Mouse (Mus musculus) cerebellum, adult 18-20 months (tissue): ENCODE results near the gene Lrrc36.

Experiments
- DNase-seq, 2 experiments: peaks; one replicate each; pipeline ENCODE4 v3.0.0; 2021

The Lrrc36 gene

GRCm38 (mm10) chr8:105468002-105468720, 54.8 kb downstream of the Lrrc36 start:
- DNase-seq = peak; percentile 54 to 55

GRCm38 (mm10) chr8:105469041-105469695, 55.8 kb downstream of the Lrrc36 start:
- DNase-seq = peak; percentile 72 to 74

- DNase-seq = peak; percentile 18 to 33
Measured at GRCm38 (mm10) chr8:105469816-105470215, 56.4 kb downstream of the Lrrc36 start.

- no peak for DNase-seq
Measured at GRCm38 (mm10) chr8:105470262-105470661, 56.9 kb downstream of the Lrrc36 start.

GRCm38 (mm10) chr8:105470681-105471313, 57.4 kb downstream of the Lrrc36 start:
- peak in 1 of 2 experiments; percentile 42 for DNase-seq

GRCm38 (mm10) chr8:105471314-105472015, 58.1 kb downstream of the Lrrc36 start, which contains the start of gene Tppp3:
TSS of gene Tppp3 (minus strand) at chr8:105471526.
- DNase-seq = peak; percentile 90 to 95

GRCm38 (mm10) chr8:105472414-105472932, 59.1 kb downstream of the Lrrc36 start:
- no peak for DNase-seq

- no peak for DNase-seq
Measured at GRCm38 (mm10) chr8:105472983-105473382, 59.6 kb downstream of the Lrrc36 start.

- DNase-seq = no peak
Measured at GRCm38 (mm10) chr8:105473816-105474606, 60.6 kb downstream of the Lrrc36 start.

GRCm38 (mm10) chr8:105474680-105475079, 61.3 kb downstream of the Lrrc36 start:
- DNase-seq = no peak

GRCm38 (mm10) chr8:105475254-105475653, 61.9 kb downstream of the Lrrc36 start:
- DNase-seq = no peak

- no peak for DNase-seq
Measured at GRCm38 (mm10) chr8:105475742-105476141, 62.4 kb downstream of the Lrrc36 start.

- DNase-seq = no peak
Measured at GRCm38 (mm10) chr8:105476161-105476560, 62.8 kb downstream of the Lrrc36 start.

GRCm38 (mm10) chr8:105476628-105477413, 63.5 kb downstream of the Lrrc36 start:
- DNase-seq = peak; percentile 82 to 84

- DNase-seq = no peak
Measured at GRCm38 (mm10) chr8:105477792-105478191, 64.4 kb downstream of the Lrrc36 start.

- no peak for DNase-seq
Measured at GRCm38 (mm10) chr8:105481013-105481412, 67.6 kb downstream of the Lrrc36 start.

- DNase-seq = peak; percentile 30 to 51
Measured at GRCm38 (mm10) chr8:105481453-105481852, 68.1 kb downstream of the Lrrc36 start.

- DNase-seq = no peak
Measured at GRCm38 (mm10) chr8:105482123-105482522, 68.8 kb downstream of the Lrrc36 start.

GRCm38 (mm10) chr8:105483212-105484029, 70.0 kb downstream of the Lrrc36 start:
- DNase-seq = peak; percentile 46 to 54

GRCm38 (mm10) chr8:105484030-105484368, 70.6 kb downstream of the Lrrc36 start:
- DNase-seq = no peak
